Mouse (Mus musculus) midbrain, postnatal 0 days (tissue): Measurements from ENCODE around the gene Rnf227. TPM values are rescaled to one million over a fixed set of nuclear protein-coding genes. Genes with fewer than 3 reads are reported as not detected.
"Not testable (repeated sequence)": the region's sequence is repeated elsewhere in the genome, so short reads cannot be mapped to it uniquely, and the experiment has no call there.

Source experiments
- ATAC-seq: fragments of 200-750 bp; cut with Nextera tagmentation; 2 replicates; pipeline ENCODE4 v1.8.0; 2017; ENCODE audit warnings: moderate number of reproducible peaks, mild to moderate bottlenecking, moderate TSS enrichment, moderate library complexity; ENCODE audit not compliant: low FRiP score
- DNase-seq: peaks from one replicate; pipeline ENCODE4 v3.0.0-alpha.2; 2015; ENCODE audit warnings: low spot score
- H3K27ac ChIP-seq: fragments of 300-500 bp; sonication (generic); 2 replicates; pipeline ENCODE4 v1.5.1; 2014; ENCODE audit warnings: low read depth, mild to moderate bottlenecking, low read length, mixed read lengths
- H3K27me3 ChIP-seq: fragments of 300-500 bp; sonication (generic); 2 replicates; pipeline ENCODE4 v1.6.1; 2014; ENCODE audit warnings: low read length, control low read depth, mixed read lengths; ENCODE audit not compliant: insufficient read depth
- H3K36me3 ChIP-seq: fragments of 300-500 bp; sonication (generic); 2 replicates; pipeline ENCODE4 v1.6.1; 2014; ENCODE audit warnings: low read length, control low read depth, mixed read lengths; ENCODE audit not compliant: insufficient read depth
- H3K4me1 ChIP-seq: fragments of 300-500 bp; sonication (generic); 2 replicates; pipeline ENCODE4 v1.6.1; 2014; ENCODE audit warnings: mild to moderate bottlenecking, control low read depth, antibody characterized with exemption, low read length, mixed read lengths; ENCODE audit not compliant: insufficient read depth
- H3K4me2 ChIP-seq: fragments of 300-500 bp; sonication (generic); 2 replicates; pipeline ENCODE4 v1.6.1; 2014; ENCODE audit warnings: low read depth, mild to moderate bottlenecking, low read length, mixed read lengths; ENCODE audit not compliant: poor library complexity, severe bottlenecking
- H3K4me3 ChIP-seq: fragments of 300-500 bp; sonication (generic); 2 replicates; pipeline ENCODE4 v1.5.1; 2014; ENCODE audit warnings: low read depth, mild to moderate bottlenecking, low read length, moderate library complexity
- H3K9ac ChIP-seq: fragments of 300-500 bp; sonication (generic); replicated peaks from 2 replicates; pipeline ENCODE4 v1.6.1; 2014; ENCODE audit warnings: mild to moderate bottlenecking, low read length, moderate library complexity, mixed read lengths; ENCODE audit not compliant: poor library complexity, severe bottlenecking
- H3K9me3 ChIP-seq: fragments of 300-500 bp; sonication (generic); 2 replicates; pipeline ENCODE4 v1.6.1; 2016; ENCODE audit warnings: low read length, control low read depth
- CTCF ChIP-seq: IDR thresholded peaks from 2 replicates; pipeline ENCODE4 v1.5.1; 2016; ENCODE audit warnings: antibody characterized with exemption, mild to moderate bottlenecking
- WGBS: fragments of 180-500 bp; shearing (Covaris S2); extraction: QIAGEN DNeasy Blood & Tissue Kit; methylation state at CpG from one replicate; pipeline ENCODE4 v1.1.7; 2014; 5-methylcytosine and 5-hydroxymethylcytosine counted together
- polyA plus RNA-seq: library from polyadenylated mRNA; unstranded; fragments of >200 nt; fragmentation: Nextera tagmentation; extraction: Ambion mirVana; gene quantifications from 2 replicates; pipeline ENCODE4 v1.2.1, GENCODE M21; 2015
- total RNA-seq: library from RNA; depleted of rRNA; stranded (reverse); fragments of >200 nt; gene quantifications from 2 replicates; pipeline ENCODE4 v1.2.3, GENCODE M21; 2014

Gene Rnf227
- total and polyA plus RNA-seq, 2 experiments from 2014 or later = 245 to 383 TPM

DNA sequence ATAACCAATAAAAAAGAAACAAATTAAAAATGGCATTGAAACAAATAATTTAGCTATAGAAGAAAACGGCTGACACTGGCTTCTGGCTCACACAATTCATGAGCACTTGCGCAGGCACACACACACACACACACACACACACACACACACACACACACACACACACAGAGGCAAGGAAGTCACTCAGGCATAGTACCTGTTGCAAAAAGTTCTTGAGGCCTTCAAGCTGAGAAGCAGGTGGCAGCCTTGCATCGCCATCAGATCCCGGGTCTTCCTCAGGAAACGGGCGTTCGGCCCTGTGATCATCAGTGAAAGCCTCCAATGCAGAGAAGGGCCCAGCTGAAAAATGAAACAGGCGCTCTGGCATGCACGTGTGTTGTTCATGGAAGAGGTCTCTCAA lies 35.0 kb upstream of the Rnf227 start:
- DNase-seq (no peak), ATAC-seq (no peak)
- Histone ChIP-seq H3K27ac (no peak overlapping the region), H3K9me3 (no peaks in the 10 kb centered on the region), H3K4me1 (no peaks in the 10 kb centered on the region), H3K27me3 (no peaks in the 10 kb centered on the region), H3K4me3 (no peak overlapping the region), H3K4me2 (no peak overlapping the region), H3K36me3 (peaks cover 63% of the 10 kb centered on the region), H3K9ac (no peak overlapping the region)
- no peak for TF ChIP-seq CTCF
- WGBS = 94% methylated on average over 9 of the region's 9 CpGs

DNA sequence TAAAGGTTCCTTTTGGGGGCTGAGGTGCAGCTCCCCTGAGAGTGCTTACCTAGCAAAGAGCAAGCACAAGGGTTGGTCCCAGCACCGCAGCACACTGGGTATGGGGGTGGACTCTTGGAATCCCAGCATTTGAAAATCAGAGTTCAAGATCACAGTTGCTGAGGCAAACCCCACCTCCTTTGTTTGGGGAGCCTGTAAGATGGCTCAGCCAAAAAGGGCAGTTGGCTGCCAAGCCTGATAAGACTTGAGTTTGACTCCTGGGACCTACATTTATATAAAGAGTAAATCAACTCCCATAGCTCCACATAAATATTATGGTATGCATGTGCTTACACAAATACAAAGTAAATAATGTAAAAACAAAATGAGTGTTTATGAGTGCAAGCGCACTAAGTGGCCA lies 34.2 kb upstream of the Rnf227 start:
- Histone ChIP-seq H3K4me3 (no peak overlapping the region), H3K4me1 (no peaks in the 10 kb centered on the region), H3K36me3 (peaks cover 65% of the 10 kb centered on the region), H3K9me3 (no peaks in the 10 kb centered on the region), H3K4me2 (no peak overlapping the region), H3K9ac (no peak overlapping the region), H3K27me3 (no peaks in the 10 kb centered on the region), H3K27ac (no peak overlapping the region)
- WGBS = 94% methylated on average over 2 of the region's 2 CpGs
- ATAC-seq (no peak), DNase-seq (no peak)
- TF ChIP-seq CTCF = no peak

DNA sequence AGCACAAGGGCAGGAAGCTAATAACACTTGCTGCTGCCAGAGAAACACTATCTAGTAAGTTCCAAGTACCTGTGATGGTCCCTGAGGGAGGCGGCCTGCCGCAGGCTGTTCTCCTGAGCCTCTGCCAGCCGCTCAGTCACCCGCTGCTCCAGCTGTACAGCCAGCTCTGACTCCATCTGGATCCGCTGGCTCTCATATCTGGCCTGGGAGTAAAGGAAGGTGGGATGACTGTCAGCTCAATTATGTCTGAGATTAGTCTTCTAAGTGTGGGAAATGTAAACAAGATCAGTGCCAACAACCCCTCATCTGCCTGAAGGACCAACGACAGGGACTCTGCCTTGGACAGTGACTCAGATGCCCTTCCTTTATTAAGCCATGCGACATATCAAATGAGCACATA lies 29.0 kb upstream of the Rnf227 start:
- no peak overlapping the region for H3K4me2 ChIP-seq
- H3K27me3 ChIP-seq = no peaks in the 10 kb centered on the region
- peaks cover 49% of the 10 kb centered on the region for H3K36me3 ChIP-seq
- H3K4me1 ChIP-seq = no peaks in the 10 kb centered on the region
- TF ChIP-seq CTCF = no peak
- peak; percentile 64 for DNase-seq
- no peak overlapping the region for H3K9ac ChIP-seq
- no peak for ATAC-seq
- no peak overlapping the region for H3K27ac ChIP-seq
- H3K4me3 ChIP-seq = no peak overlapping the region
- no peaks in the 10 kb centered on the region for H3K9me3 ChIP-seq
- 74% methylated on average over 7 of the region's 7 CpGs for WGBS

DNA sequence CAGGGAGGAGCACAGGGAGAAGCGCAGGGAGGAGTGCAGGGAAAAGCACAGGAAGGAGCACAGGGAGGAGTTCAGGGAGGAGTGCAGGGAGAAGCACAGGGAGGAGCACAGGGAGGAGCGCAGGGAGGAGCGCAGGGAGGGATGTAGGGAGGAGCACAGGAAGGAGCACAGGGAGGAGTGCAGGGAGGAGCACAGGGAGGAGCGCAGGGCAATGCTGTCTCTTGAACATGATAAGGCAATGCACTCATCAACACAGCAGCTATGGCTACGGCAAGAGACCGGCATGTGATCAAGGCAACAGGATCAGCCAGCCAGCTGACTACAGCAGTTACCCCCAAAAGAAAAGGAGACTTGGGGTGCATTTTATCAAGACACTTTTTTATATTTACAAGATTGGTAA lies 23.9 kb upstream of the Rnf227 start:
- Histone ChIP-seq H3K9ac (no peak overlapping the region), H3K27me3 (no peaks in the 10 kb centered on the region), H3K36me3 (peaks cover 18% of the 10 kb centered on the region), H3K27ac (no peak overlapping the region), H3K4me3 (no peak overlapping the region), H3K4me1 (no peaks in the 10 kb centered on the region), H3K9me3 (no peaks in the 10 kb centered on the region), H3K4me2 (no peak overlapping the region)
- TF ChIP-seq CTCF = no peak
- DNase-seq = no peak
- 99% methylated on average over 6 of the region's 6 CpGs for WGBS
- ATAC-seq = no peak

DNA sequence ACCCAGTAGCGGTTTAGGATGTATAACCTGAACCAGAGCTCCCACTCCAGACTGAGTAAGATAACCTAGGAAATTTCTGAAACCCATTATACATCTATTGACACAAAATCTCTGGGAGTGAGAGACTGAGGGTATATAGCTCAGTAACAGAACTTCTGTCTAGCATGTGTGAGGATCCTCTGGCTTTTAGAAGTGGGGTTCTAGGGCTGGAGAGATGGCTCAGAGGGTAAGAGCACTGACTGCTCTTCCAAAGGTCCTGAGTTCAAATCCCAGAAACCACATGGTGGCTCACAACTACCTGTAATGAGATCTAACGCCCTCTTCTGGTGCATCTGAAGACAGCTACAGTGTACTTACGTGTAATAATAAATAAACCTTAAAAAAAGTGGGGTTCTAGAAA lies 22.3 kb upstream of the Rnf227 start:
- not testable (repeated sequence) for H3K4me3 ChIP-seq, H3K9me3 ChIP-seq, DNase-seq, H3K27ac ChIP-seq, H3K27me3 ChIP-seq, H3K9ac ChIP-seq, ATAC-seq, H3K4me2 ChIP-seq
- Histone ChIP-seq H3K36me3 (peaks cover 14% of the 10 kb centered on the region), H3K4me1 (peaks cover 15% of the 10 kb centered on the region; the same call in 1 of the 2 replicates)
- 88% methylated on average over 3 of the region's 3 CpGs for WGBS

DNA sequence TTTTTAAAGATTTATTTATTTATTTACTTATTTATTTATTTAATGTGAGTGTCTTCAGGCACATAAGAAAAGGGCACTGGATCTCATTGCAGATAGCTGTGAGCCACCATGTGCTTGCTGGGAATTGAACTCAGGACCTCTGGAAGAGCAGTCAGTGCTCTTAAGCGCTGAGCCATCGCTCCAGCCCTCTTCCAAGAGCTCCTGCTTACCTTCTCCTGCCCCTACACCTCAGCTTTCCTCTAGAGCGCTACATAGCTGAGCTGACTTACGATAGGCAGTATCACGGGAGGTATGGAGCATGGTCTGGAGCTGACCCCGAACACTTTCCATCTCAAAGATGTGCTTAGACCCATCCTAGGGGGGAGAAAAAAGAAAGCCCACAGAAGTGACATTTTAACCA lies 18.7 kb upstream of the Rnf227 start:
- Histone ChIP-seq H3K4me1 (peaks cover 19% of the 10 kb centered on the region; the same call in 1 of the 2 replicates), H3K27me3 (no peaks in the 10 kb centered on the region), H3K9me3 (no peaks in the 10 kb centered on the region), H3K4me3 (no peak overlapping the region), H3K9ac (no peak overlapping the region), H3K36me3 (peaks cover 10% of the 10 kb centered on the region; the same call in 1 of the 2 replicates), H3K4me2 (peak overlapping the region; percentile 84; the same call in 1 of the 2 replicates), H3K27ac (no peak overlapping the region)
- DNase-seq (no peak), ATAC-seq (no peak)
- 95% methylated on average over 6 of the region's 6 CpGs for WGBS
- TF ChIP-seq CTCF = no peak
